Mouse (Mus musculus): ENCODE measurements around the gene Shisa2. TPM values are rescaled to one million over a fixed set of nuclear protein-coding genes. Genes with fewer than 3 reads are reported as not detected.

Gene Shisa2
- polyA plus RNA-seq, 1 experiment from 2014 or later, result 24.6 TPM

DNA sequence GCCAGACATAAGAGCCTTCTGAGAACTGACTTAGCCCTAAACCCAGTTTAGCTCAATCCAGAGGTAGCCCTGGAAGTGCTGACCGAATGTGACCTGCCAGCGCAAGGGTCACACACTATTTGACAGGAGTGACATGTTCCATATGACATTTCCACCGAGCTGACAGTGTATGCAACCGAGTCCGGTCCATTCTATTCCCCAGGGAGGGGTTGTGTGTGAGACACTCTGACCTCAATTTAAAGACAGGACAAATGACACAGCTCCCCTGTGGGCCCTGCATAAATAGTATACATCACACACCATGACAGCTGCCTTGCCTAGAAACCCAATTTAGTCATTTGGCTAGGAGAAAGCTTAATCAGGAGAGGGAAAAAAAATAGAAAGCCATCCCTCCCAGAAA lies 16.7 kb downstream of the Shisa2 start:
- no peaks in the 10 kb centered on the region for H3K36me3 ChIP-seq (ENCODE audit: control insufficient read depth, insufficient read depth, low read length)
- 24% methylated on average over 5 of the region's 5 CpGs for WGBS
- H3K9ac ChIP-seq (ENCODE audit: low read depth, low read length), result no peak overlapping the region
- no peaks in the 10 kb centered on the region for H3K27me3 ChIP-seq (ENCODE audit: control insufficient read depth, insufficient read depth, low read length)
- H3K4me1 ChIP-seq (ENCODE audit: control insufficient read depth, insufficient read depth, low read length), result peaks cover 18% of the 10 kb centered on the region
- ATAC-seq (ENCODE audit: low FRiP score, low TSS enrichment), result peak; percentile 61; the same call in 1 of the 2 replicates
- no peak overlapping the region for H3K27ac ChIP-seq (ENCODE audit: low read depth, low read length)
- no peak overlapping the region for H3K4me2 ChIP-seq (replicated peaks; ENCODE audit: low read depth, low read length)
- no peak overlapping the region for H3K4me3 ChIP-seq (ENCODE audit: low read length)
- no peaks in the 10 kb centered on the region for H3K9me3 ChIP-seq (ENCODE audit: control insufficient read depth, low read length)

DNA sequence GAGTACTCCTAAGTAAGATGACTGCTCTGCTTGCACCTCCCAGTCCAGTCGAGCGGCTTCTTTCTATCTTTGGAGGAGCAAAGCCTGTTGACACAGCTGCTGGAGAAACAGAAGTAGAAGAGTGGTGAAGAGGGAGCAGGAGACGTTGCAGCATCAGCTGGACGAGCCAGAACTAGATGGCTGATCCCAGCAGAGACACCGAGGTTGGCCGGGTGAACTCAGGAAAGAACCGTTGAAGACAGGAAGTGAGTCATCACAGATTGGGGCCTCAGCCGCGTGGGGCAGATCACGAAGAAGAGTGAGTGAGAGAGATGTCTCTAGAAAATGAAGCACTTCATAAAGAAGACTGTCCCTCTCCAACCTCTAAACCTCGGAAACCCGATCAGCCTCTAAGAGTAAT lies 18.5 kb downstream of the Shisa2 start:
- peaks cover 22% of the 10 kb centered on the region for H3K4me1 ChIP-seq (ENCODE audit: control insufficient read depth, insufficient read depth, low read length)
- 24% methylated on average over 12 of the region's 12 CpGs for WGBS
- no peaks in the 10 kb centered on the region for H3K36me3 ChIP-seq (ENCODE audit: control insufficient read depth, insufficient read depth, low read length)
- H3K9ac ChIP-seq (ENCODE audit: low read depth, low read length), result no peak overlapping the region
- H3K4me3 ChIP-seq (ENCODE audit: low read length), result no peak overlapping the region
- no peak overlapping the region for H3K4me2 ChIP-seq (replicated peaks; ENCODE audit: low read depth, low read length)
- no peak overlapping the region for H3K27ac ChIP-seq (ENCODE audit: low read depth, low read length)
- no peaks in the 10 kb centered on the region for H3K9me3 ChIP-seq (ENCODE audit: control insufficient read depth, low read length)
- no peaks in the 10 kb centered on the region for H3K27me3 ChIP-seq (ENCODE audit: control insufficient read depth, insufficient read depth, low read length)
- no peak for ATAC-seq (ENCODE audit: low FRiP score, low TSS enrichment)

DNA sequence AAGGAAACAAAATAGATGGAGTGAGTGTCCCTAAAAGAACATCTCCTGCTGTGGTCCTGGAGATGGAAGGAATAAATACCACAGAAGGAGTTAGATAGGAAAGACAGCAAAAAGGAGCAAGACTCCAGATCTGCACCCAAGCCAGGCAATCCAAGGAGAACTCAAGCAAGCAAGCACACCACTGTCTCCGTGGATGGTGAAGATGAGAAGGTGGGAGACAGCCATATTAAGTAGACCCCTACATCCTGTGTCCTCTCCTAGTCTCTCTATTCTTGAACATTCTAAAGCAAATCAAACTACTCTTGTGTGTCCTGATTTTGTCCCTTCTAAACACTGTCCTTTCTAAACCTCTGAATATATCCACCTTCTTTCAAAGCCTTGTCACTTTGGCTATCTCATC lies 19.1 kb downstream of the Shisa2 start:
- Histone ChIP-seq H3K4me3 (ENCODE audit: low read length) (no peak overlapping the region), H3K9me3 (ENCODE audit: control insufficient read depth, low read length) (no peaks in the 10 kb centered on the region), H3K27me3 (ENCODE audit: control insufficient read depth, insufficient read depth, low read length) (no peaks in the 10 kb centered on the region), H3K4me1 (ENCODE audit: control insufficient read depth, insufficient read depth, low read length) (peaks cover 20% of the 10 kb centered on the region), H3K27ac (ENCODE audit: low read depth, low read length) (no peak overlapping the region), H3K4me2 (replicated peaks; ENCODE audit: low read depth, low read length) (no peak overlapping the region), H3K9ac (ENCODE audit: low read depth, low read length) (no peak overlapping the region), H3K36me3 (ENCODE audit: control insufficient read depth, insufficient read depth, low read length) (no peaks in the 10 kb centered on the region)
- 64% methylated on average over 1 of the region's 1 CpGs for WGBS
- no peak for ATAC-seq (ENCODE audit: low FRiP score, low TSS enrichment)

DNA sequence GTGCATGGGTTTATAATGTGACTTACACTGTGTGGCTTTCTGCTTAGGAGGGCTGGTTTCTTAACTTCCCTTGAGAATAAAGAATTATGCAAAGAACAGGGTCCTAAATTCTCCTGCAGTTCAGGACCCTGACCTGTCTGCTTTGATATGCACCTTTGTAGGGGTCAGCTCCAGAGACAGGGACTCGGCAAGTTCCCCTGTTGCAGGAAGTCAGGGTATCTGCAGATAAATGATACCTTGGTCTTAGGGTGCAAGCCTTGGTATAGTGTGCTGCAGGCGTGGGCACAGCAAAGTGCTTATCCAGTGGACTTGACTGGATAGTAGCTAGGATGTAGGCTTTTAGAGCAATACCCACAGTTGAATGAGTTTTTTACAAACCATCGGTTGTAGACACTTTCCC lies 19.8 kb downstream of the Shisa2 start:
- no peak overlapping the region for H3K9ac ChIP-seq (ENCODE audit: low read depth, low read length)
- H3K36me3 ChIP-seq (ENCODE audit: control insufficient read depth, insufficient read depth, low read length), result no peaks in the 10 kb centered on the region
- H3K27me3 ChIP-seq (ENCODE audit: control insufficient read depth, insufficient read depth, low read length), result no peaks in the 10 kb centered on the region
- H3K9me3 ChIP-seq (ENCODE audit: control insufficient read depth, low read length), result no peaks in the 10 kb centered on the region
- ATAC-seq (ENCODE audit: low FRiP score, low TSS enrichment), result no peak
- H3K4me3 ChIP-seq (ENCODE audit: low read length), result no peak overlapping the region
- H3K4me2 ChIP-seq (replicated peaks; ENCODE audit: low read depth, low read length), result no peak overlapping the region
- WGBS, result 73% methylated on average over 3 of the region's 3 CpGs
- H3K4me1 ChIP-seq (ENCODE audit: control insufficient read depth, insufficient read depth, low read length), result peaks cover 13% of the 10 kb centered on the region; the same call in 1 of the 2 replicates
- no peak overlapping the region for H3K27ac ChIP-seq (ENCODE audit: low read depth, low read length)

DNA sequence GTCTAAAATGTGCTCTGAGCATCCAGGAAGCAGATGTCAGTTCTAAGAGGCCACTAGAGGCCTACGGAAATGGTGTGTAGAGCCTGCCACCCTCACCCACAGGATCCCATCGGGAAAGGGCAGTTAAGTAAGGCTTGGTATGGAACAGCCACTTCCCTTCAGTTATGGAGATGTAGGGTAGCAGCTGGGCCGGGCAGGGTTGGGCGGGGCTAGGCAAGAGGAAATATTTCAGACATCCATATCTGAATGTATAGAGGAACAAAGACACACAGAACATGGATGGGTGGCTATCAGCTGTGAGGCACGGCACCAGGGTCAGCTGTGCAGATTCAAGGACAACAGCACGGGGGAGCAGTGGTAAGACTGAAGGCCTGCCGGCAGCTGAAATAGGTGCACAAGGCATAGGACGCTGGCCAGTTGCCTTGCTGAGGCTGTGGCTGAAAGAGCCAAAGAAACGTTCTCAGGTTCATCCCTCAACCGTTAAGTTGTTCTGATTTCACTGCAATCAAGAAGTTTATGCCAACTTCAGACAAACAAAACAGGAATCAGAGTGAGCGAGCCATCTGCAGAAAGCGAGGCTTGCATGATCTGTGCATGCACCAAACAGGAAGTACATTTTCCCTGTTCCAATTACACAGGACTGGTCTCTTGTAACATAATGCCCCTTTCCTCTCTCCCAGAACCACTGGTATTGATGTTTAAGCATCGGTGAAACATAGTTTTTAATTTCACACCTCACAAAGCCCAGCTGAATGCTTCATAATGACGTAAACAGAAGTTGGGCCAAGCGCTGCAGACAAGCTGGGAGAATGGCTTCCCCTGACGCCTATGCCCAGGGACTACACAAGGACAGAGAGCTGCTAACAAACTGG lies 22.0 kb downstream of the Shisa2 start:
- no peak overlapping the region for H3K9ac ChIP-seq (ENCODE audit: low read depth, low read length)
- H3K4me2 ChIP-seq (replicated peaks; ENCODE audit: low read depth, low read length), result no peak overlapping the region
- no peak overlapping the region for H3K4me3 ChIP-seq (ENCODE audit: low read length)
- H3K4me1 ChIP-seq (ENCODE audit: control insufficient read depth, insufficient read depth, low read length), result 0 out of 2 replicates have a peak, but pooled peaks cover 4% of the 10 kb centered on the region
- no peaks in the 10 kb centered on the region for H3K27me3 ChIP-seq (ENCODE audit: control insufficient read depth, insufficient read depth, low read length)
- H3K9me3 ChIP-seq (ENCODE audit: control insufficient read depth, low read length), result no peaks in the 10 kb centered on the region
- 41% methylated on average over 16 of the region's 16 CpGs for WGBS
- no peaks in the 10 kb centered on the region for H3K36me3 ChIP-seq (ENCODE audit: control insufficient read depth, insufficient read depth, low read length)
- peak; percentile 40; the same call in 1 of the 2 replicates for ATAC-seq (ENCODE audit: low FRiP score, low TSS enrichment)
- peak overlapping the region; percentile 37; the same call in 1 of the 2 replicates for H3K27ac ChIP-seq (ENCODE audit: low read depth, low read length)

- Histone ChIP-seq H3K4me3 (ENCODE audit: low read length) (no peak overlapping the region), H3K27me3 (ENCODE audit: control insufficient read depth, insufficient read depth, low read length) (no peaks in the 10 kb centered on the region), H3K9ac (ENCODE audit: low read depth, low read length) (no peak overlapping the region), H3K36me3 (ENCODE audit: control insufficient read depth, insufficient read depth, low read length) (no peaks in the 10 kb centered on the region), H3K4me2 (replicated peaks; ENCODE audit: low read depth, low read length) (no peak overlapping the region), H3K9me3 (ENCODE audit: control insufficient read depth, low read length) (no peaks in the 10 kb centered on the region), H3K4me1 (ENCODE audit: control insufficient read depth, insufficient read depth, low read length) (0 out of 2 replicates have a peak, but pooled peaks cover 4% of the 10 kb centered on the region), H3K27ac (ENCODE audit: low read depth, low read length) (no peak overlapping the region)
- WGBS, result 62% methylated on average over 10 of the region's 10 CpGs
- ATAC-seq (ENCODE audit: low FRiP score, low TSS enrichment), result no peak
These were observed 23.5 kb downstream of the Shisa2 start for GRCm38 (mm10) chr14:59648611-59649010.

GRCm38 (mm10) chr14:59649337-59649736 lies 24.2 kb downstream of the Shisa2 start:
- no peak overlapping the region for H3K9ac ChIP-seq (ENCODE audit: low read depth, low read length)
- H3K4me1 ChIP-seq (ENCODE audit: control insufficient read depth, insufficient read depth, low read length), result 0 out of 2 replicates have a peak, but pooled peaks cover 4% of the 10 kb centered on the region
- no peak overlapping the region for H3K4me3 ChIP-seq (ENCODE audit: low read length)
- no peak for ATAC-seq (ENCODE audit: low FRiP score, low TSS enrichment)
- no peak overlapping the region for H3K4me2 ChIP-seq (replicated peaks; ENCODE audit: low read depth, low read length)
- no peak overlapping the region for H3K27ac ChIP-seq (ENCODE audit: low read depth, low read length)
- H3K9me3 ChIP-seq (ENCODE audit: control insufficient read depth, low read length), result no peaks in the 10 kb centered on the region
- WGBS, result 59% methylated on average over 6 of the region's 6 CpGs
- no peaks in the 10 kb centered on the region for H3K36me3 ChIP-seq (ENCODE audit: control insufficient read depth, insufficient read depth, low read length)
- H3K27me3 ChIP-seq (ENCODE audit: control insufficient read depth, insufficient read depth, low read length), result no peaks in the 10 kb centered on the region

- Histone ChIP-seq H3K4me2 (replicated peaks; ENCODE audit: low read depth, low read length) (no peak overlapping the region), H3K4me3 (ENCODE audit: low read length) (no peak overlapping the region), H3K9ac (ENCODE audit: low read depth, low read length) (no peak overlapping the region), H3K27me3 (ENCODE audit: control insufficient read depth, insufficient read depth, low read length) (no peaks in the 10 kb centered on the region), H3K27ac (ENCODE audit: low read depth, low read length) (no peak overlapping the region), H3K4me1 (ENCODE audit: control insufficient read depth, insufficient read depth, low read length) (no peaks in the 10 kb centered on the region), H3K9me3 (ENCODE audit: control insufficient read depth, low read length) (no peaks in the 10 kb centered on the region), H3K36me3 (ENCODE audit: control insufficient read depth, insufficient read depth, low read length) (no peaks in the 10 kb centered on the region)
- no peak for ATAC-seq (ENCODE audit: low FRiP score, low TSS enrichment)
- WGBS, result 38% methylated on average over 6 of the region's 6 CpGs
These were observed 31.5 kb downstream of the Shisa2 start for GRCm38 (mm10) chr14:59656591-59656990.

DNA sequence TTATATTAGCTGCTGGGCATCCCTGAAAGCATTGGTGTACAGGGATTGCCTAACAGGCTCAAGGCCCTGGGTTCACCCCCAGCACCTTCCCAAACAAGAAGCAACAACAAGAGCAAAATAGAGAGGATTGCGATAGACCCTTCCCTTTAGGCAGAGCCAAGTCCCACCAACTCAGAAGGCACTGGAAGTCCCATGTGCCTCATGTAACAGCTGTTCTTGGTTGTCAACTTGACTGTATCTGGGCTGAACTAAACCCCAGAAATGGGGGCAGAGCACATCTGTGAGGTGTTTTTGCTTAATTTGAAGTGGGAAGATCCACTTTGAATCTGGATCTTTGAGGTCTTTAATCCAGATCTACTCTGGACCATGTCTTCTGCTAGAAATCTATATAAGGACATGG lies 32.0 kb downstream of the Shisa2 start:
- Histone ChIP-seq H3K4me1 (ENCODE audit: control insufficient read depth, insufficient read depth, low read length) (no peaks in the 10 kb centered on the region), H3K4me2 (replicated peaks; ENCODE audit: low read depth, low read length) (no peak overlapping the region), H3K36me3 (ENCODE audit: control insufficient read depth, insufficient read depth, low read length) (no peaks in the 10 kb centered on the region), H3K4me3 (ENCODE audit: low read length) (no peak overlapping the region), H3K27ac (ENCODE audit: low read depth, low read length) (no peak overlapping the region), H3K9me3 (ENCODE audit: control insufficient read depth, low read length) (no peaks in the 10 kb centered on the region), H3K27me3 (ENCODE audit: control insufficient read depth, insufficient read depth, low read length) (no peaks in the 10 kb centered on the region), H3K9ac (ENCODE audit: low read depth, low read length) (no peak overlapping the region)
- ATAC-seq (ENCODE audit: low FRiP score, low TSS enrichment), result no peak
- 100% methylated on average over 1 of the region's 1 CpGs for WGBS
